Mouse (Mus musculus) gastrocnemius, postnatal 25 days (tissue): ENCODE measurements at regions not wholly inside any gene's neighbourhood (a gene's known extent, or its start where the extent isn't known, plus 50 kb on each side); places are given as distances from the start of the nearest gene placed in this dataset.
A peak's percentile ranks its signal among the peaks of the same experiment; 100 is the strongest.
"Not testable (repeated sequence)": the region's sequence is repeated elsewhere in the genome, so short reads cannot be mapped to it uniquely, and the experiment has no call there.

Experiments
- DNase-seq: peaks from one replicate; pipeline ENCODE4 v3.0.0; 2022
- microRNA-seq, 2 experiments: library from miRNA; unstranded; fragments of <30 nt; microRNA quantifications; one replicate each; pipeline ENCODE4 v1.2.0; 2021; ENCODE audit warnings: borderline replicate concordance in 2 of 2

GRCm38 (mm10) chr4:3080385-3081125, 86.6 kb upstream of the Vmn1r2 start:
- DNase-seq, result peak; percentile 4

GRCm38 (mm10) chr4:3081148-3081952, 85.8 kb upstream of the Vmn1r2 start:
- peak; percentile 3 for DNase-seq

DNA sequence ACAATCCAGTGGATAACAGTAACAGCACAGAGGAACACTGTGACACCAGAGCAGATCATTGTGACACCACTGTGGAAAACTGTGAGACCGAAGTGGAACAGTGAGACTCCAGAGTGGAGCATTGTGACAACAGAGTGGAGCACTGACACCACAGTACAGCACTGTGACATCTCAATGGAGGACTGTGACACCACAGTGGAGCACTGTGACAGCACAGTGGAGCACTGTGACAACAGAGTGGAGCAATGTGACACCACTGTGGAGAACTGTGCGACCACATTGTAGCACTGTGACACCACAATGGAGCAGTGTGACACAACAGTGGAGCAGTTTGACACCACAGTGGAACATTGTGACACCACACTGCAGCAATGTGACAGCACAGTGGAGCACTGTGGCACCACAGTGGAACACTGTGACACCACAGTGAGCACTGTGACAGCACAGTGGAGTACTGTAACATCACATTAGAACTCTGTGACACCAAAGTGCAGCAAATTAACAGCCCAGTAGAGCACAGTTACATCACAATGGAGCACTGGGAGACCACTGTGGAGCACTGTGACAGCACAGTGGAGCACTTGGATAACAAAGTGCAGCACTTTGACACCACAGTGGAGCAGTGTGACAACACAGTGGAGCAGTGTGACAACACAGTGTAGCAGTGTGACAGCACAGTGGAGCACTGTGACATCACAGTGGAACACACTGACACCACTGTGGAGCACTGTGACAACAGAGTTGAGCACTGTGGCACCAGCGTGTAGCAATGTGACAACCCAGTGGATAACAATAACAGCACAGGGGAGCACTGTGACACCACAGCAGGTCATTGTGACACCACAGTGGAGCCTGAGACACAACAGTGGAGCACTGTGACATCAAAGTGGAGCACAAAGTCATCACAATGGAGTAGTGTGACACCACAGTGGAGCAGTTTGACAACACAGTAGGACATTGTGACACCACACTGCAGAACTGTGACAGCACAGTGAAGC, 84.9 kb upstream of the Vmn1r2 start:
- no peak for DNase-seq

GRCm38 (mm10) chr4:3083161-3084020, 83.7 kb upstream of the Vmn1r2 start:
- DNase-seq, result no peak

GRCm38 (mm10) chr4:3084021-3084545, 83.0 kb upstream of the Vmn1r2 start:
- no peak for DNase-seq

DNA sequence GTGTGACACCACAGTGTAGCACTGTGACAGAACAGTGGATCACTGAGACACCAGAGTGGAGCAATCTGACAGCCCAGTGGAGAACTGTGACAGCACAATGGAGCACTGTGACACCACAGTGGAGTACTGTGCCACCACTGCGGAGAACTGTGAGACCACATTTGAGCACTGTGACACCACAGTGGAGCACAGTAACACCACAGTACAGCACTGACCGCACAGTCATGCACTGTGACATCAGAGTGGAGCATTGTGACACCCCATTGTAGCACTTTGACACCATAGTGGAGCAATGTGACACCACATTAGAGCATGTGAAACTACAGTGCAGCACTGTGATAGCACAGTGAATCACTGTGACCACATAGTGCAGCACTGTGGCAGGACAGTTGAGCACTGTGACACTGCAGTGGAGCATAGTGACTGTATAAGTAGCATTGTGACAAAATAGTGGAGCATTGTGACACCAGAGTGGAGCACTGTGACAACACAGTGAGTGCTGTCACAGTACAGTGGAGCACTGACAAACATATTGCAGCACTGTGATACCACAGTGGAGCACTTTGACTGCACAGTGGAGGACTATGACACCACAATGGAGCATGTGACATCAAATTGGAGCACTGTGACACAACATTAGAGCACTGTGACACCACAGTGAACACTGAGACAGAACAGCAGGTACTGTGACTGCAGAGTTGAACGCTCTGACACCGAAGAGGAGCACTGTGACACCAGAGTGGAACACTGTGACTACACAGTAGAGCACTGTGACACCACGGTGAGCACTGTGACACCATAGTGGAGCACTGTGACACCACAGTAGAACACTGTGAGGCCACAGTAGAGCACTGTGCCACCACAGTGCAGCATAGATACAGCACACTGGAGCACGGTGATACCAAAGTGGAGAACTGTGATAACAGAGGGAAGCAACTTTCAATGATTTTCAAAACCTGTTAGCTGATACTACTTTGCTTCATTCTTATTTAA, 81.4 kb upstream of the Vmn1r2 start:
- no peak for DNase-seq

DNA sequence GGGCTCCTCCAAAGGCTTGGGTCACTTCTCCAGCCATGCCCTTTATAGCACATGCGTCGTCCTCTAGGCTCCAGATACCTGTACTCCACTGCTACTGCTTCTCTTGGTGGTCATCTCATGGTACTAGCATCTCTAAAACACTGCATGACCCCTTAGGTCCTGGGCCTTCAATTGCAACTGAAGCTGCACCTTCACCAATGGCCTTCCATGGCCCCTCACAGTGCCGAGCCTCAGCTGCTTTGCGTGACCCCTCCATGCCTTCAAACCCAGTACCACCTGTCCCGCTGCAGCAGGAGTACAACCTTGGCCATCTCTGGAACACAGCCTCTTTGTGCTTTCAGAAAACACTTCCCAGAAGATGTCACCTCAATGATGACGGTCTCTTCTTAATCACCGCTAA, 79.5 kb upstream of the Vmn1r2 start:
- DNase-seq, result not testable (repeated sequence)

- DNase-seq, result no peak
Measured at GRCm38 (mm10) chr4:3089567-3090377, 77.3 kb upstream of the Vmn1r2 start.

- DNase-seq, result no peak
Measured at GRCm38 (mm10) chr4:3090378-3090735, 76.8 kb upstream of the Vmn1r2 start.

DNA sequence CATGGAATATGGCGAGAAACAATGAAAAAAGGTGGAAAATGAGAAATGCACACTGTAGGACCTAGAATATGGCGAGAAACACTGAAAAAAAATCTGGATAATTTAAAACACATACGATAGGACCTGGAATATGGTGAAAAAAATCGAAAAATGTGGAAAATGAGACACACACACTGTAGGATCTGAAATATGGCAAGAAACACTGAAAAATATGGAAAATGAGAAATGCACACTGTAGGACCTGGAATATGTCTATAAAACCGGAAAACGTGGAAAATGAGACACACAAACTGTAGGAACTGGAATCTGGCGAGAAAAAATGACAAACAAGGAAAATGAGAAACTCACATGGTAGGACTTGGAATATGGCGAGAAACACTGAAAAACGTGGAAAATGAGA, 76.4 kb upstream of the Vmn1r2 start:
- DNase-seq, result no peak

Small RNA genes in the stretch of these regions (microRNA-seq; reads per million reads assigned to microRNA genes)
- gene Gm27878, result 0 reads per million in 2 experiments
